Mouse (Mus musculus): ENCODE measurements around the gene D7Ertd443e.

The D7Ertd443e gene

GRCm38 (mm10) chr7:134227773-134228455 lies 157.5 kb downstream of the D7Ertd443e start:
- no peak for DNase-seq (ENCODE audit: low read depth, low spot score)

GRCm38 (mm10) chr7:134227101-134227500 lies 158.4 kb downstream of the D7Ertd443e start:
- DNase-seq (ENCODE audit: low read depth, low spot score) = no peak

DNA sequence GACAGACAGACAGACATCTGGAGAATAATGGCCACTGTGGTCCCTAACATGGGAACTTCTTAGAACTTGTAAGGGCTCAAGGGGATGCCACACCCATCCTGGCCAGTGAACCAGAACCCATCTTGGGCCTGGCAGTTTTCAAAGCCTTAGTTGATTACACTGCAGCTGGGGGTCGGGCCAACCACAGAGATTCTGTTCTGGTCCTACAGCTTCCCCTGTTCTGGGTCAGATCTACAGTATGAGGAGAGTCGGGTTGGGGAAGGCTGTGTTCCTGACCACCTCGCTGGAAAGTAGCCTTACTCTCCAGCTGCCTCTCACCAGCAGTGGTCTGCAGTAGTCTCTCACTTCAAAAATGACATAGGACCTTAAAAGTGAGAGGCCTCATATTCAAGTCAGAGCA lies 159.2 kb downstream of the D7Ertd443e start:
- DNase-seq (ENCODE audit: low read depth, low spot score) = no peak

- no peak for DNase-seq (ENCODE audit: low read depth, low spot score)
Measured at GRCm38 (mm10) chr7:134224741-134225612, 160.5 kb downstream of the D7Ertd443e start.

DNA sequence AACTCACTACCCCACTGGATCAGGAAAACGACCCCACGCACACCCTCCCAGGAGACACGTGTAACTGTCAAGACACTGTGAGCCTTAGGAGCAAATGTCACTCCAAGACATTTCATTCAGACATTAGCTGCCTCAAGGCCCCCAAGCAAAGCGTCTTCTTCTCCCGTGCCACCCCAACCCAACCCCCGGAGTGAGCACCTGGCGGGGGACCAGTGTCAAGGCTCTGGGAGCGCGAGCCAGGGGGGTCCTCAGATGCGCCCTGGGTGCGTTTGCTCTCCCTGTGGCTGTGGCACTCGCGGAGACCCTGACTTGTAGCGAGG lies 161.1 kb downstream of the D7Ertd443e start:
- no peak for DNase-seq (ENCODE audit: low read depth, low spot score)

DNA sequence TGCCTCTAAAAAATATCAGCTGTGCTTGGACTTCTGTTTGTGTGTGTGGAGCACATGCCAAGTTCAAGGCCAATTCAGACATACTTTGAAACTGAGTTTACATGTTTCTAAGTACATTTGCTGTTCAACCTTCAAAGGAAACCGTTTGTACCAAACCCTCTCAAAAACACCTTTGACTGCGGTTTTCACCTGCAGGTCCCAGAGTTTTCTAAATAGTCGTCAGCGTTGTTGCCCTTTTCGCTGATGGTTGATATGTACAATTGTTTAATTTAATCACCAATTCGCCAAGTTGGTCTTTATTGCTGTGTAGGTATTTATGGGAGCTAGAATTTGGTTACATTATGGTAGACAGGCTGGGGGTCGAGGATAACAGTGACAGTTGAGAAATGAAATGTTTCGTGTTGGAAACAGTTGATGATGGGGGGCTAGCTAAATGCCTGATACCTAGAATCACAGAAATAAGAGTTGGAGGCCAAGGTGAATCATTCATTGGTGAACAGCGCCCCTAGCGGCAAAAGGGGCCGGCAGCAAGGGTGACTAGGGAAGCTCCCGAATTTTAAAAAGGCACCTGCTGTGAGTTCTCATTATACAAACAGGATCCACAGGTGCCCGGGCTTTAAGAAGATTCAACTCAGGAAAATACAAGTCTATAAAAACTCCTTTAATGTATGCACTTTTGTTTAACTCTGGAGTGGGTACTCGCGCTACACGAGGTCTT lies 161.9 kb downstream of the D7Ertd443e start:
- DNase-seq (ENCODE audit: low read depth, low spot score) = peak; percentile 51
